In genomic region chr6:28613441-28613840, GRCm38 (mm10) we compare ENCODE assay signal across 28 mouse cellular contexts.
DNase-seq lines count a peak whose midpoint lies in the region; ATAC-seq and TF ChIP-seq lines count a peak whose summit lies in the region.
"Had no signal": no experiment of that assay in that cellular context is flagged by ENCODE, and none has a peak within 500 bp of the region (broad histone marks: within the 10 kb centered on the region; RNA-seq: fewer than 3 reads in every experiment).

No protein-coding gene starts in this region.

- peak overlapping the region; percentile 20 for H3K4me2 ChIP-seq in myocyte (ENCODE audit: low read depth)
- H3K4me2 ChIP-seq in midbrain, embryonic 11.5 days, result no peak overlapping the region
- no peak overlapping the region for H3K4me2 ChIP-seq in intestine, postnatal 0 days (replicated peaks; ENCODE audit: low read depth)
- H3K4me2 ChIP-seq: embryonic facial prominence, embryonic 13.5 days; forebrain, embryonic 13.5 days; heart, embryonic 12.5 days; heart, embryonic 15.5 days; hindbrain, embryonic 12.5 days; hindbrain, embryonic 15.5 days had no signal

- no peaks in the 10 kb centered on the region for H3K27me3 ChIP-seq in myocyte (ENCODE audit: control insufficient read depth, insufficient read depth, insufficient read length)
- H3K27me3 ChIP-seq in midbrain, embryonic 11.5 days (ENCODE audit: control insufficient read depth, insufficient read depth, low read length), result no peaks in the 10 kb centered on the region
- no peaks in the 10 kb centered on the region for H3K27me3 ChIP-seq in intestine, postnatal 0 days (replicated peaks; ENCODE audit: control insufficient read depth, insufficient read depth, low read length)
- H3K27me3 ChIP-seq: embryonic facial prominence, embryonic 13.5 days; forebrain, embryonic 13.5 days; heart, embryonic 12.5 days; heart, embryonic 15.5 days; hindbrain, embryonic 12.5 days; hindbrain, embryonic 15.5 days had no signal

- TF ChIP-seq POLR2A in myocyte (IDR thresholded peaks at IDR 0.05; ENCODE audit: insufficient read length, low read depth), result no peak

- H3K9ac ChIP-seq in midbrain, embryonic 11.5 days (ENCODE audit: low read length), result no peak overlapping the region
- H3K9ac ChIP-seq in intestine, postnatal 0 days (ENCODE audit: low read depth, low read length), result no peak overlapping the region
- H3K9ac ChIP-seq: embryonic facial prominence, embryonic 13.5 days; forebrain, embryonic 13.5 days; heart, embryonic 12.5 days; heart, embryonic 15.5 days; hindbrain, embryonic 12.5 days; hindbrain, embryonic 15.5 days had no signal

- WGBS in midbrain, embryonic 11.5 days, result 91% methylated on average over 4 of the region's 4 CpGs
- WGBS in intestine, postnatal 0 days, result 65% methylated on average over 4 of the region's 4 CpGs

- no peak overlapping the region for H3ac ChIP-seq in myocyte (ENCODE audit: control insufficient read depth, insufficient read length)

- ATAC-seq in common myeloid progenitor, adult 5-6 weeks (replicated peaks; ENCODE audit: low read depth, poor library complexity, severe bottlenecking), result 0 out of 2 replicates have a peak, but pooled peaks have one; percentile 15
- ATAC-seq in midbrain, embryonic 11.5 days (ENCODE audit: low FRiP score), result no peak
- ATAC-seq in intestine, postnatal 0 days, result no peak
- ATAC-seq: activated CD4-positive, CD25-positive, alpha-beta regulatory T cell, adult 4 months; forebrain, embryonic 13.5 days; forebrain, embryonic 16.5 days had no signal

- TF ChIP-seq CTCF in intestine, postnatal 0 days (IDR thresholded peaks at IDR 0.05; ENCODE audit: low read depth), result no peak

- DNase-seq in 3T3-L1 (ENCODE audit: low read depth, low spot score) (peak; percentile 86), 416B (ENCODE audit: low read depth) (peak; percentile 38)
- no peak for DNase-seq in midbrain, embryonic 11.5 days (ENCODE audit: low spot score, missing footprints)
- no peak for DNase-seq in cerebellum, postnatal 4 days (ENCODE audit: low spot score in 2 of 2)
- DNase-seq: adrenal gland, adult 8-10 months; adrenal gland, postnatal 25 days; B cell, adult 2 months; cerebellum, adult 11-12 months; cerebellum, adult 8-10 months; cerebellum, postnatal 10 days; cerebellum, postnatal 36 days; gastrocnemius, postnatal 25 days; heart, adult 18-20 months; heart, postnatal 10 days; heart, postnatal 36 days; kidney, adult 18-20 months had no signal

- no peak overlapping the region for H3K27ac ChIP-seq in midbrain, embryonic 11.5 days (ENCODE audit: low read depth, low read length)
- H3K27ac ChIP-seq in intestine, postnatal 0 days (ENCODE audit: low read depth, low read length), result no peak overlapping the region
- H3K27ac ChIP-seq: embryonic facial prominence, embryonic 13.5 days; forebrain, embryonic 10.5 days; forebrain, embryonic 13.5 days; heart, embryonic 15.5 days; hindbrain, embryonic 12.5 days; hindbrain, embryonic 15.5 days had no signal

- no peaks in the 10 kb centered on the region for H3K36me3 ChIP-seq in myocyte (ENCODE audit: control insufficient read depth, insufficient read depth)
- H3K36me3 ChIP-seq in midbrain, embryonic 11.5 days (ENCODE audit: control insufficient read depth, insufficient read depth, low read length), result no peaks in the 10 kb centered on the region
- no peaks in the 10 kb centered on the region for H3K36me3 ChIP-seq in intestine, postnatal 0 days (ENCODE audit: control insufficient read depth, insufficient read depth)
- H3K36me3 ChIP-seq: embryonic facial prominence, embryonic 13.5 days; forebrain, embryonic 10.5 days; heart, embryonic 12.5 days; heart, embryonic 15.5 days; hindbrain, embryonic 12.5 days; hindbrain, embryonic 15.5 days had no signal

- peaks cover 50% of the 10 kb centered on the region for H3K79me2 ChIP-seq in myocyte (ENCODE audit: control insufficient read depth, insufficient read depth)

- 0 out of 2 replicates have a peak, but pooled peaks cover 3% of the 10 kb centered on the region for H3K4me1 ChIP-seq in midbrain, embryonic 11.5 days (ENCODE audit: control insufficient read depth, insufficient read depth, low read length)
- no peaks in the 10 kb centered on the region; the same call in 1 of the 2 replicates for H3K4me1 ChIP-seq in intestine, postnatal 0 days (replicated peaks; ENCODE audit: control insufficient read depth, insufficient read depth, low read length)

- no peak overlapping the region for H3K4me3 ChIP-seq in myocyte
- H3K4me3 ChIP-seq in midbrain, embryonic 11.5 days (ENCODE audit: low read depth, low read length), result no peak overlapping the region
- H3K4me3 ChIP-seq in intestine, postnatal 0 days (ENCODE audit: low read depth, low read length), result no peak overlapping the region
- H3K4me3 ChIP-seq: embryonic facial prominence, embryonic 13.5 days; forebrain, embryonic 10.5 days; forebrain, embryonic 13.5 days; heart, embryonic 12.5 days; heart, embryonic 15.5 days; hindbrain, embryonic 12.5 days; hindbrain, embryonic 15.5 days had no signal

- H3K9me3 ChIP-seq in midbrain, embryonic 11.5 days (ENCODE audit: control insufficient read depth, low read length), result no peaks in the 10 kb centered on the region
- no peaks in the 10 kb centered on the region for H3K9me3 ChIP-seq in intestine, postnatal 0 days (ENCODE audit: control insufficient read depth)
- H3K9me3 ChIP-seq: embryonic facial prominence, embryonic 13.5 days; forebrain, embryonic 10.5 days; forebrain, embryonic 13.5 days; heart, embryonic 12.5 days; heart, embryonic 15.5 days; hindbrain, embryonic 12.5 days; hindbrain, embryonic 15.5 days had no signal

TF ChIP-seq in myocyte, 11 proteins besides CTCF, POLR2A, EP300 and RAD21:
- TF ChIP-seq MYOD1 (IDR thresholded peaks at IDR 0.05; ENCODE audit: control insufficient read depth in 1 of 3, insufficient read length in 2 of 3, low read depth in 2 of 3), result no peak
- no peak for TF ChIP-seq TCF12 (IDR thresholded peaks at IDR 0.05; ENCODE audit: insufficient read depth, poor library complexity, severe bottlenecking)
- TF ChIP-seq USF1 (IDR thresholded peaks at IDR 0.05; ENCODE audit: low read depth), result no peak
- no peak for TF ChIP-seq MYOG (IDR thresholded peaks at IDR 0.05; ENCODE audit: control insufficient read depth in 1 of 3, insufficient read depth in 1 of 3, insufficient read length in 2 of 3, low read depth in 2 of 3)
- no peak for TF ChIP-seq CEBPB (IDR thresholded peaks at IDR 0.05; ENCODE audit: insufficient read depth, poor library complexity, severe bottlenecking)
- no peak for TF ChIP-seq TCF3 (IDR thresholded peaks at IDR 0.05; ENCODE audit: insufficient read length, low read depth)
- TF ChIP-seq POLR2AphosphoS2 (IDR thresholded peaks at IDR 0.05; ENCODE audit: insufficient read length, low read depth), result no peak
- TF ChIP-seq MAX (IDR thresholded peaks at IDR 0.05; ENCODE audit: low read depth), result no peak
- no peak for TF ChIP-seq REST (IDR thresholded peaks at IDR 0.05; ENCODE audit: insufficient read depth, insufficient read length)
- no peak for TF ChIP-seq SRF (IDR thresholded peaks at IDR 0.05; ENCODE audit: control insufficient read depth, insufficient read length, low read depth)
- no peak for TF ChIP-seq E2F4 (IDR thresholded peaks at IDR 0.05; ENCODE audit: insufficient read depth)

Comparison
In these comparisons a context has a peak if more than half of its experiments do, and no peak if none do; other contexts are left out.
1. DNase-seq: peak in 3T3-L1 (single experiment) and 416B (single experiment); none in midbrain, embryonic 11.5 days (single experiment) and cerebellum, postnatal 4 days (0 of 2).